Mouse (Mus musculus): ENCODE measurements around the gene Disp2. TPM values are rescaled to one million over a fixed set of nuclear protein-coding genes. Genes with fewer than 3 reads are reported as not detected.
A peak's percentile ranks its signal among the peaks of the same experiment; 100 is the strongest.

Disp2 gene
- 82.9 and 87.0 TPM in 2 replicates for polyA plus RNA-seq (2015; fragmentation: Nextera tagmentation; extraction: Ambion mirVana)

GRCm38 (mm10) chr2:118779504-118780480 lies at the start of gene Disp2:
Gene Disp2, plus strand, starts transcription at chr2:118779719.
- Histone ChIP-seq H3K9ac (ENCODE audit: low read depth, low read length) (peak within 1 kb of the TSS; percentile 78), H3K27ac (ENCODE audit: low read depth, low read length) (peak within 1 kb of the TSS; percentile 89), H3K36me3 (ENCODE audit: control insufficient read depth, insufficient read depth, low read length) (no peaks in the 10 kb centered on the region), H3K9me3 (ENCODE audit: control insufficient read depth, low read length) (no peaks in the 10 kb centered on the region), H3K4me1 (ENCODE audit: control insufficient read depth, insufficient read depth, low read depth, low read length) (peaks cover 18% of the 10 kb centered on the region), H3K4me3 (ENCODE audit: low read length) (peak within 1 kb of the TSS; percentile 62), H3K4me2 (ENCODE audit: low read length) (peak within 1 kb of the TSS; percentile 71), H3K27me3 (replicated peaks; ENCODE audit: control insufficient read depth, insufficient read depth, low read length) (no peaks in the 10 kb centered on the region)
- ATAC-seq = peak; percentile 95
- WGBS = 8% methylated on average over 39 of the region's 39 CpGs

- Histone ChIP-seq H3K27ac (ENCODE audit: low read depth, low read length) (no peak overlapping the region), H3K9ac (ENCODE audit: low read depth, low read length) (no peak overlapping the region), H3K4me1 (ENCODE audit: control insufficient read depth, insufficient read depth, low read depth, low read length) (no peaks in the 10 kb centered on the region), H3K9me3 (ENCODE audit: control insufficient read depth, low read length) (no peaks in the 10 kb centered on the region), H3K36me3 (ENCODE audit: control insufficient read depth, insufficient read depth, low read length) (no peaks in the 10 kb centered on the region), H3K27me3 (replicated peaks; ENCODE audit: control insufficient read depth, insufficient read depth, low read length) (peaks cover 3% of the 10 kb centered on the region), H3K4me2 (ENCODE audit: low read length) (no peak overlapping the region), H3K4me3 (ENCODE audit: low read length) (no peak overlapping the region)
- WGBS = 22% methylated on average over 8 of the region's 8 CpGs
- ATAC-seq = peak; percentile 9; the same call in 1 of the 2 replicates
Measured at GRCm38 (mm10) chr2:118729816-118730621, 49.5 kb upstream of the Disp2 start.

- Histone ChIP-seq H3K9ac (ENCODE audit: low read depth, low read length) (no peak overlapping the region), H3K4me1 (ENCODE audit: control insufficient read depth, insufficient read depth, low read depth, low read length) (no peaks in the 10 kb centered on the region), H3K27me3 (replicated peaks; ENCODE audit: control insufficient read depth, insufficient read depth, low read length) (peaks cover 3% of the 10 kb centered on the region), H3K4me3 (ENCODE audit: low read length) (no peak overlapping the region), H3K9me3 (ENCODE audit: control insufficient read depth, low read length) (no peaks in the 10 kb centered on the region), H3K4me2 (ENCODE audit: low read length) (no peak overlapping the region), H3K36me3 (ENCODE audit: control insufficient read depth, insufficient read depth, low read length) (no peaks in the 10 kb centered on the region), H3K27ac (ENCODE audit: low read depth, low read length) (no peak overlapping the region)
- ATAC-seq = peak; percentile 40; the same call in 1 of the 2 replicates
- WGBS = 7% methylated on average over 3 of the region's 3 CpGs
Measured at GRCm38 (mm10) chr2:118730622-118730915, 49.0 kb upstream of the Disp2 start.

- no peaks in the 10 kb centered on the region for H3K36me3 ChIP-seq (ENCODE audit: control insufficient read depth, insufficient read depth, low read length)
- H3K4me1 ChIP-seq (ENCODE audit: control insufficient read depth, insufficient read depth, low read depth, low read length) = no peaks in the 10 kb centered on the region
- no peak overlapping the region for H3K4me3 ChIP-seq (ENCODE audit: low read length)
- WGBS = 77% methylated on average over 5 of the region's 5 CpGs
- H3K4me2 ChIP-seq (ENCODE audit: low read length) = no peak overlapping the region
- H3K27me3 ChIP-seq (replicated peaks; ENCODE audit: control insufficient read depth, insufficient read depth, low read length) = peaks cover 3% of the 10 kb centered on the region; the same call in 1 of the 2 replicates
- H3K27ac ChIP-seq (ENCODE audit: low read depth, low read length) = no peak overlapping the region
- H3K9ac ChIP-seq (ENCODE audit: low read depth, low read length) = no peak overlapping the region
- no peaks in the 10 kb centered on the region for H3K9me3 ChIP-seq (ENCODE audit: control insufficient read depth, low read length)
- no peak for ATAC-seq
Measured at GRCm38 (mm10) chr2:118731981-118732380, 47.5 kb upstream of the Disp2 start.

- no peak overlapping the region for H3K27ac ChIP-seq (ENCODE audit: low read depth, low read length)
- no peaks in the 10 kb centered on the region for H3K4me1 ChIP-seq (ENCODE audit: control insufficient read depth, insufficient read depth, low read depth, low read length)
- ATAC-seq = no peak
- no peak overlapping the region for H3K4me3 ChIP-seq (ENCODE audit: low read length)
- H3K36me3 ChIP-seq (ENCODE audit: control insufficient read depth, insufficient read depth, low read length) = no peaks in the 10 kb centered on the region
- no peaks in the 10 kb centered on the region for H3K9me3 ChIP-seq (ENCODE audit: control insufficient read depth, low read length)
- 65% methylated on average over 5 of the region's 5 CpGs for WGBS
- no peak overlapping the region for H3K4me2 ChIP-seq (ENCODE audit: low read length)
- H3K27me3 ChIP-seq (replicated peaks; ENCODE audit: control insufficient read depth, insufficient read depth, low read length) = no peaks in the 10 kb centered on the region; the same call in 1 of the 2 replicates
- H3K9ac ChIP-seq (ENCODE audit: low read depth, low read length) = no peak overlapping the region
Measured at GRCm38 (mm10) chr2:118733341-118733740, 46.2 kb upstream of the Disp2 start.

GRCm38 (mm10) chr2:118740341-118740740 lies 39.2 kb upstream of the Disp2 start:
- H3K4me3 ChIP-seq (ENCODE audit: low read length) = no peak overlapping the region
- ATAC-seq = no peak
- H3K9ac ChIP-seq (ENCODE audit: low read depth, low read length) = no peak overlapping the region
- no peaks in the 10 kb centered on the region for H3K27me3 ChIP-seq (replicated peaks; ENCODE audit: control insufficient read depth, insufficient read depth, low read length)
- H3K27ac ChIP-seq (ENCODE audit: low read depth, low read length) = no peak overlapping the region
- no peak overlapping the region for H3K4me2 ChIP-seq (ENCODE audit: low read length)
- H3K4me1 ChIP-seq (ENCODE audit: control insufficient read depth, insufficient read depth, low read depth, low read length) = peaks cover 6% of the 10 kb centered on the region
- no peaks in the 10 kb centered on the region for H3K9me3 ChIP-seq (ENCODE audit: control insufficient read depth, low read length)
- 70% methylated on average over 3 of the region's 3 CpGs for WGBS
- no peaks in the 10 kb centered on the region for H3K36me3 ChIP-seq (ENCODE audit: control insufficient read depth, insufficient read depth, low read length)

- Histone ChIP-seq H3K4me3 (ENCODE audit: low read length) (no peak overlapping the region), H3K4me1 (ENCODE audit: control insufficient read depth, insufficient read depth, low read depth, low read length) (peaks cover 6% of the 10 kb centered on the region), H3K36me3 (ENCODE audit: control insufficient read depth, insufficient read depth, low read length) (no peaks in the 10 kb centered on the region), H3K9ac (ENCODE audit: low read depth, low read length) (no peak overlapping the region), H3K27ac (ENCODE audit: low read depth, low read length) (no peak overlapping the region), H3K27me3 (replicated peaks; ENCODE audit: control insufficient read depth, insufficient read depth, low read length) (no peaks in the 10 kb centered on the region), H3K9me3 (ENCODE audit: control insufficient read depth, low read length) (no peaks in the 10 kb centered on the region), H3K4me2 (ENCODE audit: low read length) (no peak overlapping the region)
- ATAC-seq = no peak
- WGBS = 73% methylated on average over 9 of the region's 9 CpGs
Measured at GRCm38 (mm10) chr2:118741183-118741582, 38.3 kb upstream of the Disp2 start.

GRCm38 (mm10) chr2:118743261-118743943 lies 36.1 kb upstream of the Disp2 start:
- WGBS = 22% methylated on average over 8 of the region's 8 CpGs
- Histone ChIP-seq H3K36me3 (ENCODE audit: control insufficient read depth, insufficient read depth, low read length) (no peaks in the 10 kb centered on the region), H3K27ac (ENCODE audit: low read depth, low read length) (no peak overlapping the region), H3K4me2 (ENCODE audit: low read length) (no peak overlapping the region), H3K9ac (ENCODE audit: low read depth, low read length) (no peak overlapping the region), H3K4me1 (ENCODE audit: control insufficient read depth, insufficient read depth, low read depth, low read length) (peaks cover 23% of the 10 kb centered on the region), H3K9me3 (ENCODE audit: control insufficient read depth, low read length) (no peaks in the 10 kb centered on the region), H3K4me3 (ENCODE audit: low read length) (no peak overlapping the region), H3K27me3 (replicated peaks; ENCODE audit: control insufficient read depth, insufficient read depth, low read length) (no peaks in the 10 kb centered on the region)
- ATAC-seq = no peak
